Mouse (Mus musculus): ENCODE results near the gene Tiam1. TPM values are rescaled to one million over a fixed set of nuclear protein-coding genes. Genes with fewer than 3 reads are reported as not detected.

Gene Tiam1
- polyA plus RNA-seq, 1 experiment from 2014 or later = 45.9 TPM

DNA sequence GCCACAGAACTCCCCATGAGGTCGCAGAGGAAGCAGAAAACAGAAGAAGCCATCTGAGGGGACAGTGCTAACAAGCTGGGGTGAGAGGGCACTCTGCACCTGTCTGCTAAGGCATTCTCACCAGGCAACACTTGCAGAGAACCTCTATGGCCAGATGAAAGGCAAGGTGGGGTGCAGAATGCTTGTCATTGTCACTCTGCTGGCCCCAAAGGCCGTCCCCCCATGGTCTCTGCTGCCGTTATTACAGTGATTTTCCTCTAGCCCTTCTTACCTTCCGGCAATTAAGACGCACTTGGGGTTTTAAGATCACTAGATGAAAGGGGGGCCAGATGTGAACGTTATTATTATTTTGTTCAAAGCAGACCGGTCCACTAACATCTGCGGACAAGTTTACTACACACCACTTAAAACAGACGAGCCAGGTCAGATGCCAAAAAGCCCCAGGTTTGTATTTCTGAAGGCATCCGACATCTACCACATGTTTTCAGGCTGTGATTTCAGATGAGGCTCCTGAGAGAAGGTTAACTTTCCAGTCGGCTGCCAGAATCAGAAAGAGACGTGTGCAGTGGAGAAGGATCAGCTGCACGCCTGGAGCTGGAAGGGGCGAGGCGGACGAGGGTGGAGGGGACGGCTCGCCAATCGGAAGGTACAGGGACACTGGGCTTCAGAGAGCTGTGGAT lies 198.8 kb downstream of the Tiam1 start:
- Histone ChIP-seq H3K4me3 (no peak overlapping the region), H3K36me3 (no peaks in the 10 kb centered on the region), H3K27ac (no peak overlapping the region), H3K9ac (no peak overlapping the region), H3K27me3 (no peaks in the 10 kb centered on the region), H3K4me2 (no peak overlapping the region), H3K4me1 (peaks cover 51% of the 10 kb centered on the region), H3K9me3 (no peaks in the 10 kb centered on the region)
- ATAC-seq (ENCODE audit: insufficient number of reproducible peaks, insufficient read depth, low FRiP score, low TSS enrichment, low read depth) = no peak
- WGBS = 17% methylated on average over 19 of the region's 19 CpGs

GRCm38 (mm10) chr16:89944050-89944449 lies 199.5 kb downstream of the Tiam1 start:
- Histone ChIP-seq H3K27ac (no peak overlapping the region), H3K4me3 (no peak overlapping the region), H3K9me3 (no peaks in the 10 kb centered on the region), H3K4me1 (peaks cover 50% of the 10 kb centered on the region), H3K27me3 (no peaks in the 10 kb centered on the region), H3K4me2 (no peak overlapping the region), H3K9ac (no peak overlapping the region), H3K36me3 (no peaks in the 10 kb centered on the region)
- WGBS = 24% methylated on average over 6 of the region's 6 CpGs
- ATAC-seq (ENCODE audit: insufficient number of reproducible peaks, insufficient read depth, low FRiP score, low TSS enrichment, low read depth) = no peak

- Histone ChIP-seq H3K4me3 (no peak overlapping the region), H3K4me1 (peaks cover 48% of the 10 kb centered on the region), H3K27ac (no peak overlapping the region), H3K9me3 (no peaks in the 10 kb centered on the region), H3K9ac (no peak overlapping the region), H3K27me3 (no peaks in the 10 kb centered on the region), H3K36me3 (no peaks in the 10 kb centered on the region), H3K4me2 (no peak overlapping the region)
- ATAC-seq (ENCODE audit: insufficient number of reproducible peaks, insufficient read depth, low FRiP score, low TSS enrichment, low read depth) = no peak
- 27% methylated on average over 19 of the region's 19 CpGs for WGBS
Measured at GRCm38 (mm10) chr16:89943267-89943971, 200.2 kb downstream of the Tiam1 start.

GRCm38 (mm10) chr16:89940696-89941095 lies 202.9 kb downstream of the Tiam1 start:
- H3K36me3 ChIP-seq = no peaks in the 10 kb centered on the region
- no peaks in the 10 kb centered on the region for H3K27me3 ChIP-seq
- no peak overlapping the region for H3K4me2 ChIP-seq
- ATAC-seq (ENCODE audit: insufficient number of reproducible peaks, insufficient read depth, low FRiP score, low TSS enrichment, low read depth) = no peak
- no peak overlapping the region for H3K27ac ChIP-seq
- WGBS = 79% methylated on average over 8 of the region's 8 CpGs
- no peaks in the 10 kb centered on the region for H3K9me3 ChIP-seq
- H3K9ac ChIP-seq = no peak overlapping the region
- peaks cover 35% of the 10 kb centered on the region for H3K4me1 ChIP-seq
- no peak overlapping the region for H3K4me3 ChIP-seq

DNA sequence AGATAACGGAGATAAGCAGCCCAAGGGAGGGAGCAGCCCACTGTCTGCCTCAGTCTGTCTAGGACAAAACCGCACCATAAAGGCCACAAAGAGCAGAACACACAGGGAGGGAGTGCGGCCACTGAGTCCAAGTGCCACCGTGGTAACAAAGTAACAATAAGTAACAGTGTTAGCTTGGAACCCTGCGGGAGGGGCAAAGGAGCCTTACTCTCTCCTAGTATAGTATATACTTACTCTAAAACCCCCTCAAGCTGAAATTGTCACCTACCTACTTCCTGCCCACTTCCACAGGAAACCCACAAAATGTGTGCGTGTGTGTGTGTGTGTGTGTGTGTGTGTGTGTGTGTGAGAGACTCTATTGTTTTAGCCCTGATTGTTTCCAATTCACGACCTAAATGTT lies 205.3 kb downstream of the Tiam1 start:
- Histone ChIP-seq H3K9ac (no peak overlapping the region), H3K27ac (no peak overlapping the region), H3K4me3 (no peak overlapping the region), H3K27me3 (no peaks in the 10 kb centered on the region), H3K36me3 (no peaks in the 10 kb centered on the region), H3K4me2 (no peak overlapping the region), H3K4me1 (peaks cover 18% of the 10 kb centered on the region), H3K9me3 (no peaks in the 10 kb centered on the region)
- ATAC-seq (ENCODE audit: insufficient number of reproducible peaks, insufficient read depth, low FRiP score, low TSS enrichment, low read depth) = no peak
- 52% methylated on average over 7 of the region's 7 CpGs for WGBS

DNA sequence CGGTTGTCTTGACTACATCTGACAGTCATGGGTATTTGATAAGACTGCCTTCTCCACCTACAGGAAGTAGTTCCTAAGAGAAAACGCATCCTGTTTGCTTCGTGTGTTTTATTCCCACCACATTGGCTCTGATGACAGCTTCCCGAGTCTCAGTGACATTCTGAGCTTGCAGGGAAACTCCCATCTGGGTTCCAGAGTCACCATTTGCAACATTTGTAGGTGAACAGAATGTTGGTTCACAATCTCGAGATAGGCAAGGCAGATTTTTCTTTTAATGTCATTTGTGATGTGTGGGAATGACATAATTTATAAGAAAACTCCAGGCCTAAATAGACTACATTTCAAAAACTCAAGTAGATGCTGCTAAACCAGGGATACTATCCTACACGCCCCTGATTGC lies 207.0 kb downstream of the Tiam1 start:
- no peaks in the 10 kb centered on the region for H3K36me3 ChIP-seq
- H3K4me1 ChIP-seq = peaks cover 14% of the 10 kb centered on the region; the same call in 1 of the 2 replicates
- no peak overlapping the region for H3K9ac ChIP-seq
- H3K27ac ChIP-seq = no peak overlapping the region
- H3K4me3 ChIP-seq = no peak overlapping the region
- H3K4me2 ChIP-seq = no peak overlapping the region
- no peaks in the 10 kb centered on the region for H3K27me3 ChIP-seq
- ATAC-seq (ENCODE audit: insufficient number of reproducible peaks, insufficient read depth, low FRiP score, low TSS enrichment, low read depth) = no peak
- H3K9me3 ChIP-seq = no peaks in the 10 kb centered on the region
- WGBS = 63% methylated on average over 6 of the region's 6 CpGs

DNA sequence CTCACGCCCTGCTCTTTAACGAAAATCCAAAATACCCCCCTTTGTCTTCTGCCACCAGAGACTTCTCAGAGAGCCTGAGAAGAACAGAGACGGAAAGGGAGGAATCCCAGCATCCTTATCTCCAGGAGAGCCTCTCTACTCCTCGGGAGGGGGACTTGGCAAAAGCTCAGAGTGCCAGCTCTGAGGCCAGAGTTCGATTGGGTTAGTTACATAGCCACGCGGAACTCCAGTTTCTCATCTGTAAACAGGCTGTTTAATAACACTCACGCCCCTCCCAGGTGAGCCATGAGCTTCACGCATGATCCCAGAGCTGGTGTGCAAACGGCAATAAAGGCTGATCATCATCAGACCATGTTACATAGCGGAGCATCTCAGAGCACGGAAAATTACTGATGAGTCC lies 208.2 kb downstream of the Tiam1 start:
- H3K9me3 ChIP-seq = no peaks in the 10 kb centered on the region
- H3K27me3 ChIP-seq = no peaks in the 10 kb centered on the region
- no peak for ATAC-seq (ENCODE audit: insufficient number of reproducible peaks, insufficient read depth, low FRiP score, low TSS enrichment, low read depth)
- H3K4me3 ChIP-seq = no peak overlapping the region
- WGBS = 89% methylated on average over 12 of the region's 12 CpGs
- no peaks in the 10 kb centered on the region for H3K36me3 ChIP-seq
- H3K4me1 ChIP-seq = peaks cover 14% of the 10 kb centered on the region; the same call in 1 of the 2 replicates
- no peak overlapping the region for H3K9ac ChIP-seq
- no peak overlapping the region for H3K27ac ChIP-seq
- no peak overlapping the region for H3K4me2 ChIP-seq

- Histone ChIP-seq H3K36me3 (no peaks in the 10 kb centered on the region), H3K9me3 (no peaks in the 10 kb centered on the region), H3K4me3 (no peak overlapping the region), H3K4me2 (no peak overlapping the region), H3K4me1 (peaks cover 14% of the 10 kb centered on the region; the same call in 1 of the 2 replicates), H3K27ac (no peak overlapping the region), H3K9ac (no peak overlapping the region), H3K27me3 (no peaks in the 10 kb centered on the region)
- no peak for ATAC-seq (ENCODE audit: insufficient number of reproducible peaks, insufficient read depth, low FRiP score, low TSS enrichment, low read depth)
- 84% methylated on average over 10 of the region's 10 CpGs for WGBS
Measured at GRCm38 (mm10) chr16:89934616-89935015, 209.0 kb downstream of the Tiam1 start.

DNA sequence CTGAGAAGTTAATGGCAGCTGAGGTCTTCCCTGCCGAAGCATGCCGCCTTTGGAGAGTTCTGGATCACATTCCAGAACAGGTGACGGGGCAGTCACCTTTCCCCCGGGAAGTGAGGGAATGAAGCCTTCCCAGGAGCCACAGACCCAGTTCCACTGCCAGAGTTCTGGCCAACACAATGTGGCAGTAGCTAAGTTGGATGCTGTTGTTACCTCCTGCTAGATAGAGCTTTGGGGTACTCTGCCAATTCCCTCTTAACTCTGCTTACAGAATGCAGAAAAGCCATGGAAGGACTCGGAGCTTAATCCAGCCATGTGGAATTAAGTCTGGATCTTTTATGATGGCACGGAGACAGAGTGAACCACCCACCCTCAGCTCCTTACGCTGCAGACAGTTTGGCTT lies 209.6 kb downstream of the Tiam1 start:
- H3K27me3 ChIP-seq = no peaks in the 10 kb centered on the region
- peaks cover 14% of the 10 kb centered on the region; the same call in 1 of the 2 replicates for H3K4me1 ChIP-seq
- 86% methylated on average over 7 of the region's 7 CpGs for WGBS
- no peaks in the 10 kb centered on the region for H3K36me3 ChIP-seq
- H3K9ac ChIP-seq = no peak overlapping the region
- H3K4me2 ChIP-seq = no peak overlapping the region
- H3K9me3 ChIP-seq = no peaks in the 10 kb centered on the region
- no peak overlapping the region for H3K4me3 ChIP-seq
- ATAC-seq (ENCODE audit: insufficient number of reproducible peaks, insufficient read depth, low FRiP score, low TSS enrichment, low read depth) = no peak
- H3K27ac ChIP-seq = no peak overlapping the region

GRCm38 (mm10) chr16:89928611-89929010 lies 215.0 kb downstream of the Tiam1 start:
- Histone ChIP-seq H3K4me2 (no peak overlapping the region), H3K27ac (no peak overlapping the region), H3K9me3 (no peaks in the 10 kb centered on the region), H3K9ac (no peak overlapping the region), H3K36me3 (no peaks in the 10 kb centered on the region), H3K4me1 (peaks cover 12% of the 10 kb centered on the region), H3K27me3 (no peaks in the 10 kb centered on the region), H3K4me3 (no peak overlapping the region)
- 84% methylated on average over 7 of the region's 7 CpGs for WGBS
- no peak for ATAC-seq (ENCODE audit: insufficient number of reproducible peaks, insufficient read depth, low FRiP score, low TSS enrichment, low read depth)

DNA sequence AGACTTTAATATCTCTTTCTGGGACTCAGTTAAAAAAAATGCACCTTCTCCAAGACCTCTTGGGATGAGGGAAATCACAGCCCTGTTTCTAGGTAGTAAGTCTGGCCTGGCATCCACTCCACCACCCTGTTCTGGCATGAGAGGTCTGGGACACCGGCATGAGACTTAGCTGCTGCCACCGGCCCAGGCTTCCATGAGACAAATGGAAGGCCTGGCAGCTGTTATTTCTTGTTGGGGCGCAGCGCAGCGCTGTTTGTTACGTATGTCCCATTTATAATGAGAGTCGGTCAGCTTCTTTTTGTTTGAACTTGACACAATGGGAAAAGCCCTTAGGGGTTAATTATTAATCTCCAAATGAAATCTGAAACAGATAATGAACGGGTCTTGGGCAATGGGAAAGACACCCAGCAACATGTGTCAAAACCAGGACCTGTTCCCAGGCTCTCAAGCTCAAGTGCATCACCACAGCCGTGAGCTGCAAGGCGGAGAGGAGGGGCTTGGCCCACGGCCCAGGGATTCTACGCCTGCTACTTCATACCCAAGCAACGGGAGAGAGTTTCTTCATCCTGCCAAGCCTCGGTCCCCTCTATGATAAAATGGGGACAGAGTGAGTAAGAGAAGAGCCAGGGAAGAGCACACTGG lies 219.2 kb downstream of the Tiam1 start:
- 0 out of 2 replicates have a peak overlapping the region, but pooled peaks have one; percentile 3 for H3K4me2 ChIP-seq

DNA sequence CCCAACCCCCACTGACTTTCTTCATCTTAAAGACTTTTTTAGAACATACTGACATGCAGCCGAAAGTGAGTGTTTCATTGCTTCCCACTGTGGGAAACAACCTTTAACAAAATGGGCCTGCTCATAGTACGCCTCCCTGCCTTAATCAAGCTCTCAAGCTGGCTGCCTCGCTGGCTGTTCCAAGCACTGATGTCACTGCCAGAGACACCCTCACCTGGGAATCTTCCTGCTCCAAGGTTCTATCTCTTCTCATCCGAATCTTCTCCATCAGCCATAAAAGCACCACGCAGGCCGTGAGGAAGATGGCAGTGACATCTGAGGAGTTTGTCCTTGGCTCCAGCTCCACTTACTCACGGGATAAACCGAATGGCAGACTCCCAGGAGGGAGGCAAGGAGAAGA lies 220.3 kb downstream of the Tiam1 start:
- no peaks in the 10 kb centered on the region for H3K36me3 ChIP-seq
- H3K4me3 ChIP-seq = no peak overlapping the region
- no peak overlapping the region for H3K4me2 ChIP-seq
- no peak for ATAC-seq (ENCODE audit: insufficient number of reproducible peaks, insufficient read depth, low FRiP score, low TSS enrichment, low read depth)
- H3K27me3 ChIP-seq = no peaks in the 10 kb centered on the region
- H3K27ac ChIP-seq = no peak overlapping the region
- 86% methylated on average over 8 of the region's 8 CpGs for WGBS
- H3K4me1 ChIP-seq = peaks cover 37% of the 10 kb centered on the region
- H3K9ac ChIP-seq = no peak overlapping the region
- no peaks in the 10 kb centered on the region for H3K9me3 ChIP-seq

More for the DNA sequence above, 219.2 kb downstream of the Tiam1 start:
- Histone ChIP-seq H3K27me3 (no peaks in the 10 kb centered on the region), H3K9ac (no peak overlapping the region), H3K36me3 (no peaks in the 10 kb centered on the region), H3K4me1 (peaks cover 28% of the 10 kb centered on the region), H3K4me3 (no peak overlapping the region), H3K27ac (no peak overlapping the region), H3K9me3 (no peaks in the 10 kb centered on the region)
- no peak for ATAC-seq (ENCODE audit: insufficient number of reproducible peaks, insufficient read depth, low FRiP score, low TSS enrichment, low read depth)
- 63% methylated on average over 14 of the region's 14 CpGs for WGBS

Data from embryonic facial prominence, embryonic 13.5 days (tissue).